Mouse (Mus musculus): ENCODE data around the gene Rpp14. TPM values are rescaled to one million over a fixed set of nuclear protein-coding genes. Genes with fewer than 3 reads are reported as not detected.
A peak's percentile ranks its signal among the peaks of the same experiment; 100 is the strongest.

Rpp14 gene
- total and polyA plus RNA-seq, 2 experiments: 5.4 to 18.8 TPM

DNA sequence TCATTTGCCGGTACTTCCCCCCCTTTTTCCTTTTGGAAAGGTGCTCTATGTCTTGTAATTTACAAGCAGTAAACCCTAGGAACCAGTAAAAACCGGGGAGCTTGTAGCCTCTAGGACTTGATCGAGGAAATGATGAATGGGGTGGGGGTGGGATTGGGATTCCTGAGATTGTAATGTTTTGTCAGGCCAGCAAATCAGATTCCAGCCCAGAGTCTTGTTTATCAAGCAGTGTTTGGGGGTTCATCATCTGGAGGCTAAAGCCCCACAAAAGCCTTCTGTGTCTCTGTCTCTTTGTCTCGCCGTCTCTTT is 18.5 kb downstream of the Rpp14 start:
- H3K27me3 ChIP-seq (ENCODE audit: control insufficient read depth, insufficient read depth, low read length): no peaks in the 10 kb centered on the region
- H3K79me2 ChIP-seq (ENCODE audit: control insufficient read depth, insufficient read depth, low read length): peaks cover 27% of the 10 kb centered on the region
- TF ChIP-seq POLR2A (IDR thresholded peaks at IDR 0.05; ENCODE audit: extremely low read depth, insufficient read depth, low read length): no peak
- TF ChIP-seq CTCF (IDR thresholded peaks at IDR 0.05; ENCODE audit: low read depth, low read length): no peak
- peak overlapping the region; percentile 99 for H3K9ac ChIP-seq (ENCODE audit: low read depth, low read length)
- H3K27ac ChIP-seq (replicated peaks; ENCODE audit: insufficient read depth, low read depth, low read length): peak overlapping the region; percentile 97
- 2% methylated on average over 5 of the region's 5 CpGs for WGBS
- DNase-seq (ENCODE audit: extremely low read depth, low read depth, low spot score): peak; percentile 40
- H3K4me1 ChIP-seq (ENCODE audit: control insufficient read depth, insufficient read depth, low read length): peaks cover 33% of the 10 kb centered on the region
- H3K4me3 ChIP-seq (ENCODE audit: insufficient read depth, low read depth, low read length): peak overlapping the region; percentile 95
- H3K36me3 ChIP-seq (ENCODE audit: control insufficient read depth, insufficient read depth, low read length): peaks cover 2% of the 10 kb centered on the region; the same call in 1 of the 2 replicates

DNA sequence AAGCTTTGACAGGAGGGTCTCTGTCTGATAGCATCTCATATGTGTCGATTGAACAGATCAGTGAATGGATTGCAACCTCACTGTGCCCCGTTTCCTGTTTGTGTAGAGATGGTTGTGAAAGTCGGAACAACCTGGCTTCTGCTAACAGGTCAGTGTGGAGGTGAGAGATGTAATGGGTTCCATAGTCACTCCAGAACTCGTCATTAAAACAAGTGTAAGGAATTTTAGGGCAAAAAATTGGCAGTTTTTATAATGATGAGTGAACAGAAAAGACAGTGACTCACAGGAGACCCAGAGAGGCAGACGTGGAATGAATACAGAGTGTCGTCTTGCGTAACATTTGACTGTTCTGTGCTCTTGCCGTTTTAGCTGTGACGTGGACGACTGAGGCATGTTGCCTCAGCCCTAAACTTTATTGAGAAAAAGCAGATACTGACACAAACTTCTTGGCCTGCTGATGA is 19.4 kb downstream of the Rpp14 start:
- TF ChIP-seq CTCF (IDR thresholded peaks at IDR 0.05; ENCODE audit: low read depth, low read length) (no peak), POLR2A (IDR thresholded peaks at IDR 0.05; ENCODE audit: extremely low read depth, insufficient read depth, low read length) (no peak)
- peaks cover 34% of the 10 kb centered on the region for H3K4me1 ChIP-seq (ENCODE audit: control insufficient read depth, insufficient read depth, low read length)
- peak overlapping the region; percentile 95 for H3K4me3 ChIP-seq (ENCODE audit: insufficient read depth, low read depth, low read length)
- H3K9ac ChIP-seq (ENCODE audit: low read depth, low read length): peak overlapping the region; percentile 71
- H3K27me3 ChIP-seq (ENCODE audit: control insufficient read depth, insufficient read depth, low read length): no peaks in the 10 kb centered on the region
- H3K79me2 ChIP-seq (ENCODE audit: control insufficient read depth, insufficient read depth, low read length): peaks cover 35% of the 10 kb centered on the region
- peak; percentile 86 for DNase-seq (ENCODE audit: extremely low read depth, low read depth, low spot score)
- peaks cover 2% of the 10 kb centered on the region; the same call in 1 of the 2 replicates for H3K36me3 ChIP-seq (ENCODE audit: control insufficient read depth, insufficient read depth, low read length)
- 3% methylated on average over 10 of the region's 10 CpGs for WGBS
- peak overlapping the region; percentile 85 for H3K27ac ChIP-seq (replicated peaks; ENCODE audit: insufficient read depth, low read depth, low read length)

DNA sequence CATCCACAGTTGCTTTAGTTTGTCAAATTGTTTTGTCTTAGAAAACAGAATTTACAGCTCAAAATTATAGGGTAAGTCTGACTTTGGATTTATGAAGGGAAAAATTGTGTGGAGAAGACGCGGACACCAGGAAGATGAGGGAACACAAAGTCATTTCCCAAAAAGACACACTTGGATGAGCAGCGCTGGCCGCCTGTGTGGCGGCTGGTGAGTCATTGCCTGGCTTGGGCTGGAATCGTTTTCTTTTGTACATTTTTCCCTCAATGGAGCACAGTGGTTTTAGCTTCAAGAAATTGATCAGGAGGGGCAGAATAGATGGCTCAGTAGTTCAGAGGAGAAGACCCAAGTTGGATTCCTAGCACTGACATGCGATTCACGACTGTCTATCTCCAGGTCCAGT is 21.7 kb downstream of the Rpp14 start:
- TF ChIP-seq POLR2A (IDR thresholded peaks at IDR 0.05; ENCODE audit: extremely low read depth, insufficient read depth, low read length) (no peak), CTCF (IDR thresholded peaks at IDR 0.05; ENCODE audit: low read depth, low read length) (no peak)
- Histone ChIP-seq H3K27me3 (ENCODE audit: control insufficient read depth, insufficient read depth, low read length) (no peaks in the 10 kb centered on the region), H3K9ac (ENCODE audit: low read depth, low read length) (no peak overlapping the region), H3K27ac (replicated peaks; ENCODE audit: insufficient read depth, low read depth, low read length) (no peak overlapping the region), H3K36me3 (ENCODE audit: control insufficient read depth, insufficient read depth, low read length) (peaks cover 6% of the 10 kb centered on the region; the same call in 1 of the 2 replicates), H3K4me1 (ENCODE audit: control insufficient read depth, insufficient read depth, low read length) (peaks cover 33% of the 10 kb centered on the region), H3K4me3 (ENCODE audit: insufficient read depth, low read depth, low read length) (no peak overlapping the region), H3K79me2 (ENCODE audit: control insufficient read depth, insufficient read depth, low read length) (peaks cover 49% of the 10 kb centered on the region)
- WGBS: 86% methylated on average over 8 of the region's 8 CpGs
- DNase-seq (ENCODE audit: extremely low read depth, low read depth, low spot score): no peak

DNA sequence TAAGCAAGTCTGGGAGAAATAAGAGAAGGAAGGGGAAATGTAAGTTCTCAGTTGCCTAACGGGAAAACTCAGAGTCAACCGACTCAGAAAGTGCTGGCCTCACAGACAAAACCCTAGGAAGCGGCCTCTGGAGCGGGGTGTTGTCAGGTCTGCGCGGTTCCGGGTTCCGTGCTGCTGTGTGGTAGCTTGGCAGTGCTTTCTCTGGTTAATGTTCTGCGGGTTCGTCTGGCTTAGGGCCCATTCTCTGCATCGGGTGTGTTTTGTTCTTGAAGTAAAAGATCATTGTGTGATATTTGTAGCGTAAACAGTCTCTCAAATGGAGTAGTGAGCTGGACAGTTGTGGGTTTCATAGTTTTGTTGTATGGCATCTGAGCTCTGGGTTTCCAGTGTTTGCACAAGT is 22.5 kb downstream of the Rpp14 start:
- no peak overlapping the region for H3K9ac ChIP-seq (ENCODE audit: low read depth, low read length)
- H3K79me2 ChIP-seq (ENCODE audit: control insufficient read depth, insufficient read depth, low read length): peaks cover 54% of the 10 kb centered on the region
- TF ChIP-seq POLR2A (IDR thresholded peaks at IDR 0.05; ENCODE audit: extremely low read depth, insufficient read depth, low read length) (no peak), CTCF (IDR thresholded peaks at IDR 0.05; ENCODE audit: low read depth, low read length) (no peak)
- peak overlapping the region; percentile 48 for H3K27ac ChIP-seq (replicated peaks; ENCODE audit: insufficient read depth, low read depth, low read length)
- no peaks in the 10 kb centered on the region for H3K27me3 ChIP-seq (ENCODE audit: control insufficient read depth, insufficient read depth, low read length)
- H3K36me3 ChIP-seq (ENCODE audit: control insufficient read depth, insufficient read depth, low read length): peaks cover 6% of the 10 kb centered on the region; the same call in 1 of the 2 replicates
- peaks cover 33% of the 10 kb centered on the region for H3K4me1 ChIP-seq (ENCODE audit: control insufficient read depth, insufficient read depth, low read length)
- DNase-seq (ENCODE audit: extremely low read depth, low read depth, low spot score): peak; percentile 81
- no peak overlapping the region for H3K4me3 ChIP-seq (ENCODE audit: insufficient read depth, low read depth, low read length)
- whole genome bisulfite sequencing: 14% methylated on average over 12 of the region's 12 CpGs

DNA sequence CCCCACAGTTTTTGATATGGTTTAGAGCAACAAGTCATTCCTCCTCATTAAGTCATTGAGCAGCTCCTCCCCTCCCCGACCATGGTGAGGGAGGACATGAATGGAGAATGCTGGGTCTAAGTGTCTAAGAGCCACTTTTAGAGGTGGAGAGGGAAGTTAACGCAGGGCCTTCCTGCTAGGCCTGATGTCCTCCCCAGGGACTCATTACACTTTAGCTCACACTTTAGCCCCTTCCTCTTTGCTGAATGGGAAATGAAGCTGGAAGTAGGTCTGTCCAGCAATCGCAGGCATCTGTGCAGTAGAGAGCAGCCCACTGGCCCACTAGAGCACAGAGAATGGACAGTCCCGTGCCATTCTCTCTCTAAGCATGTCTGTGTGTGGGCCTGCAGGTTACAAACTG is 27.9 kb downstream of the Rpp14 start:
- TF ChIP-seq CTCF (IDR thresholded peaks at IDR 0.05; ENCODE audit: low read depth, low read length) (no peak), POLR2A (IDR thresholded peaks at IDR 0.05; ENCODE audit: extremely low read depth, insufficient read depth, low read length) (no peak)
- WGBS: 83% methylated on average over 4 of the region's 4 CpGs
- Histone ChIP-seq H3K4me1 (ENCODE audit: control insufficient read depth, insufficient read depth, low read length) (peaks cover 13% of the 10 kb centered on the region), H3K27me3 (ENCODE audit: control insufficient read depth, insufficient read depth, low read length) (no peaks in the 10 kb centered on the region), H3K9ac (ENCODE audit: low read depth, low read length) (no peak overlapping the region), H3K79me2 (ENCODE audit: control insufficient read depth, insufficient read depth, low read length) (peaks cover 66% of the 10 kb centered on the region), H3K36me3 (ENCODE audit: control insufficient read depth, insufficient read depth, low read length) (peaks cover 4% of the 10 kb centered on the region), H3K27ac (replicated peaks; ENCODE audit: insufficient read depth, low read depth, low read length) (no peak overlapping the region), H3K4me3 (ENCODE audit: insufficient read depth, low read depth, low read length) (no peak overlapping the region)
- no peak for DNase-seq (ENCODE audit: extremely low read depth, low read depth, low spot score)

DNA sequence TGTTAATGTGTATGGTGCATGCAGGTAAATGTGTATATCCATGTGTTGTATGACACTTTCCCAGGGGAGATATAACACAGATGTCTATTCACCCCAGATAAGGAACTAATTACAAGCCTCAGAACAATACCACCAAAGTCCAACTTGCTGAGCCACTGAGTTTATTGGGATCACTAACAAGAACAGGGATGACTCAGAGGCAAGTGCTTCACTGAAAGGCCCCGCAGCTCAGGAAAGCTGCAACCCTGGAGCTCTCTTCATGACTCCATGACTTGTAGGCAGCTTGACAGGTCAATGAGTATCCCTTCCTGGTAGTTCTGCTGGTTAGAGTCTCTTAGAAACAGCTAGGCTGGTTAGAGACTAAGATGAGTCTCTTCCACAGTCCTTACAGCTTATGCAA is 28.8 kb downstream of the Rpp14 start:
- H3K4me3 ChIP-seq (ENCODE audit: insufficient read depth, low read depth, low read length): no peak overlapping the region
- H3K36me3 ChIP-seq (ENCODE audit: control insufficient read depth, insufficient read depth, low read length): peaks cover 7% of the 10 kb centered on the region
- H3K27ac ChIP-seq (replicated peaks; ENCODE audit: insufficient read depth, low read depth, low read length): no peak overlapping the region
- DNase-seq (ENCODE audit: extremely low read depth, low read depth, low spot score): no peak
- WGBS: 80% methylated on average over 1 of the region's 1 CpGs
- no peaks in the 10 kb centered on the region for H3K27me3 ChIP-seq (ENCODE audit: control insufficient read depth, insufficient read depth, low read length)
- peaks cover 7% of the 10 kb centered on the region for H3K4me1 ChIP-seq (ENCODE audit: control insufficient read depth, insufficient read depth, low read length)
- TF ChIP-seq POLR2A (IDR thresholded peaks at IDR 0.05; ENCODE audit: extremely low read depth, insufficient read depth, low read length): no peak
- no peak for TF ChIP-seq CTCF (IDR thresholded peaks at IDR 0.05; ENCODE audit: low read depth, low read length)
- H3K9ac ChIP-seq (ENCODE audit: low read depth, low read length): no peak overlapping the region
- peaks cover 62% of the 10 kb centered on the region for H3K79me2 ChIP-seq (ENCODE audit: control insufficient read depth, insufficient read depth, low read length)

Data from liver, adult 2 months (tissue).